19 mouse cellular contexts compared by ENCODE assay signal in the genomic region with DNA sequence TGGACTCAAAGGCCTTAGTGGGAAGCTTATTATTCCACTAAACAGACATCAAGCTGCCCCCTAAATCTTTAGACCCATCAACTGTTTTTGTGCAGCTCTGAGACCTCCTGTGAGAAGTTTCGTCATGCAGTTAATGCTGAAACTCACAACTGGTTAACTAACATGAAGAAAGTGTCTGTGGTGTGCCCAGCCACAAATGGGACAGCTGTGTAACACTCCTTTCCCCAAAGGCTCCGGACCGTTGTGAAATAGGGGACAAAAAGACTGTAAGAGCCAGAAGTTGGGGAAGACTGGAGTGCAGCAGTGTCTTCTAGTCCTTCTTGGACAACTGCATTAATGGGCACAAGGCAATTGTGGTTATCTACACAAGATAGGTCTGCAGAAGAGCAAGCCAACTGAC.
"Had no signal": no experiment of that assay in that cellular context is flagged by ENCODE, and none has a peak within 500 bp of the region (broad histone marks: within the 10 kb centered on the region; RNA-seq: fewer than 3 reads in every experiment).

No protein-coding gene starts in this region.

- ATAC-seq: lung, postnatal 0 days had no signal

- H3K9ac ChIP-seq: kidney, embryonic 15.5 days; limb, embryonic 13.5 days; liver, embryonic 13.5 days; lung, embryonic 14.5 days had no signal

- H3K9me3 ChIP-seq: kidney, embryonic 15.5 days; limb, embryonic 10.5 days; limb, embryonic 13.5 days; liver, embryonic 13.5 days had no signal

- H3K4me1 ChIP-seq: kidney, embryonic 15.5 days; limb, embryonic 13.5 days had no signal

- H3K4me2 ChIP-seq: kidney, embryonic 15.5 days; limb, embryonic 13.5 days; liver, embryonic 13.5 days; lung, embryonic 14.5 days; midbrain, embryonic 11.5 days had no signal

- DNase-seq: kidney, adult 11 months; kidney, adult 8-10 months; kidney, postnatal 10 days; kidney, postnatal 36 days; layer of hippocampus, postnatal 36 days; liver; liver, embryonic 13.5 days; lung, embryonic 14.5 days; midbrain, embryonic 14.5 days; thymus, adult 2 months; thymus, postnatal 25 days had no signal

- H3K27ac ChIP-seq: kidney, embryonic 15.5 days; left cerebral cortex, adult 2 months; limb, embryonic 10.5 days; limb, embryonic 13.5 days; liver, embryonic 13.5 days; macrophage; stomach, postnatal 0 days had no signal

- H3K4me3 ChIP-seq: kidney, embryonic 15.5 days; left cerebral cortex, adult 2 months; limb, embryonic 10.5 days; limb, embryonic 13.5 days; liver, embryonic 13.5 days had no signal

- H3K27me3 ChIP-seq: kidney, embryonic 15.5 days; limb, embryonic 13.5 days; liver, embryonic 13.5 days had no signal
